Mouse (Mus musculus) cortical plate, adult 2 months (tissue): ENCODE results near the gene Cdk7.

Experiments used
- CTCF ChIP-seq: fragments of 200-500 bp; IDR thresholded peaks from 2 replicates; pipeline ENCODE4 v1.5.1; 2011; ENCODE audit warnings: mild to moderate bottlenecking, control low read depth, low read length; ENCODE audit not compliant: insufficient read depth; ENCODE audit errors: extremely low read depth
- POLR2A ChIP-seq: fragments of 200-500 bp; IDR thresholded peaks from 2 replicates; pipeline ENCODE4 v1.6.1; 2011; ENCODE audit warnings: mild to moderate bottlenecking, low read length, control low read depth; ENCODE audit not compliant: insufficient read depth; ENCODE audit errors: extremely low read depth

GRCm38 (mm10) chr13:100751402-100751801, 20.7 kb upstream of the Cdk7 start:
- no peak for TF ChIP-seq CTCF
- no peak for TF ChIP-seq POLR2A
